ENCODE assay signal across 14 mouse cellular contexts in the genomic region with DNA sequence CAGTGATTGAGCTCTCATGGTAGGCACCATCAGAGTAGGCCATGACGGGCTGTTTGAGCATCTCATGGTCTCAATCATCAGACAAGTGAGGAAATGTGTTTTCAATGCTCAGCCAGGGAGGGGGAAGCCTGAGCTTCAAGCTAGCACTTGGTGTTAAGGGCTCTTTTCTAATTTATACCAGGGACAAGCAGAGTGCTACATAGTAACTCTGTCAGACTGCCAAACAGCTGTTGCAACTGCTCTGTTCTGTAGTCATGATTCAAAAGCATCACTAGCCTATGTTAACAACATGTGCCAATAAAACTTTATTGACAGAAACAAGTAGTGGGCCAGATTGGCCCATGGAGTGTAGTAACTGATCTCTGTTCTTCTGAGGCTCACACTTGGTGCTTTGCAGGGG.
"Had no signal": no experiment of that assay in that cellular context is flagged by ENCODE, and none has a peak within 500 bp of the region (broad histone marks: within the 10 kb centered on the region; RNA-seq: fewer than 3 reads in every experiment).

No protein-coding gene starts in this region.

- H3K4me2 ChIP-seq: limb, embryonic 13.5 days; liver, embryonic 11.5 days; liver, embryonic 15.5 days had no signal

- H3K4me3 ChIP-seq: layer of hippocampus, adult 2 months; limb, embryonic 13.5 days; liver, embryonic 15.5 days had no signal

- ATAC-seq: lung, postnatal 0 days had no signal

- H3K27me3 ChIP-seq: liver, embryonic 15.5 days had no signal

- H3K9me3 ChIP-seq: liver, embryonic 15.5 days had no signal

- H3K4me1 ChIP-seq: liver, embryonic 15.5 days had no signal

- DNase-seq: kidney, adult 18-20 months; kidney, postnatal 10 days; kidney, postnatal 4 days; lung, adult 2 months; lung, postnatal 36 days; right cerebral cortex, adult 18-20 months; right cerebral cortex, postnatal 25 days; thymus, adult 18-20 months; thymus, postnatal 14 days had no signal

- H3K36me3 ChIP-seq: limb, embryonic 13.5 days; liver, embryonic 15.5 days had no signal

- H3K27ac ChIP-seq: layer of hippocampus, adult 2 months; limb, embryonic 13.5 days; liver, embryonic 15.5 days had no signal

- H3K9ac ChIP-seq: limb, embryonic 13.5 days; liver, embryonic 15.5 days had no signal
